Mouse (Mus musculus): Measurements from ENCODE around the gene Hps5.

Hps5 gene

GRCm38 (mm10) chr7:46795287-46796205 is at the start of gene Hps5, which contains the start of gene Gtf2h1:
Gene Hps5 (minus strand): TSS chr7:46796064.
Gene Gtf2h1 (plus strand): TSS chr7:46796103.
- CTCF ChIA-PET = interaction anchor here (0.6 to 0.7 kb wide), 2 partner anchors 39 to 92 kb away, joined by 3 to 4 read pairs; no protein-coding TSS in a partner anchor

GRCm38 (mm10) chr7:46845211-46845977 is 49.5 kb upstream of the Hps5 start:
- CTCF ChIA-PET = no interaction called here

GRCm38 (mm10) chr7:46843576-46843975 is 47.7 kb upstream of the Hps5 start:
- CTCF ChIA-PET = no interaction called here

GRCm38 (mm10) chr7:46842278-46842677 is 46.4 kb upstream of the Hps5 start:
- CTCF ChIA-PET = no interaction called here

- CTCF ChIA-PET = no interaction called here
These were observed 45.1 kb upstream of the Hps5 start, which contains the start of gene Ldha for GRCm38 (mm10) chr7:46840787-46841525. Gene Ldha (plus strand): TSS chr7:46841475.

GRCm38 (mm10) chr7:46840326-46840725 is 44.5 kb upstream of the Hps5 start:
- CTCF ChIA-PET = no interaction called here

DNA sequence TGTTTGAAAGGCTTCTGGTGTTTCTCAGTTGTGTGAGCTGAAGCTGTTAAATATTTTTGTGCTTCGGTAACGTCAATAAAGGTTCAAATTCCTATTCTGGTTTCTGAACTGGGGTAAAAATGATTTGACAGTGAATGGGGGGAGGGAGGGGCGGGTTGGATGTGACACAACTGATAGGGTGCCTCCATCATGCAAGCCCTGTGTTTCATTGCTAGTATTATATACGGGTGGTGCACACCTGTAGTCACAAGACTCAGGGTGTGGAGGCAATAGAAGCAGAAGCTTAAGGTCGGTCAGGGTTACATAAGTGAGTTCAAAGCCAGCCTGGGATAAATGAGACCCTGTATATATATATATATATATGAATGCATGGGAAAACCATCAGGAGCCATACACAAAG is 44.0 kb upstream of the Hps5 start:
- CTCF ChIA-PET = no interaction called here

DNA sequence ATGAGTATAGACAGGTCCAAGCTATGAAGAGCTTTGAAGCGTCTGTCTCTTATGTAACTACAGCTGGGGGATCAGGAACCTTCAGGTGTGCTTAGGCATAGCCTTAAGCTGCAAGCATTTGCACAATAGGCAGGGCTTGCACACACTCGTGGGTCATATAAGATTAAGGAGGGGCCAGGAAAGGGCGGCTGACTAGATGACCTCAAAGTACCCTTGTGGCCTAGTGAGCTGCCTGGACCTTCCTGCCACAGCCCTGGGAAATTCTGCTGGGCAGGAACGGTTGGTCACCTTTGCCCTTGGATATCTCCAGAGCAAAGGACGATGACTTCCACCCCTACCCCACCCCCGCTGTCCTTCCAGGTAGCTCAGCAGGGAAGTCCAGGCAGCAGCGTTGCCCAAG is 43.6 kb upstream of the Hps5 start:
- CTCF ChIA-PET = no interaction called here

GRCm38 (mm10) chr7:46838891-46839302 is 43.0 kb upstream of the Hps5 start:
- CTCF ChIA-PET = no interaction called here

DNA sequence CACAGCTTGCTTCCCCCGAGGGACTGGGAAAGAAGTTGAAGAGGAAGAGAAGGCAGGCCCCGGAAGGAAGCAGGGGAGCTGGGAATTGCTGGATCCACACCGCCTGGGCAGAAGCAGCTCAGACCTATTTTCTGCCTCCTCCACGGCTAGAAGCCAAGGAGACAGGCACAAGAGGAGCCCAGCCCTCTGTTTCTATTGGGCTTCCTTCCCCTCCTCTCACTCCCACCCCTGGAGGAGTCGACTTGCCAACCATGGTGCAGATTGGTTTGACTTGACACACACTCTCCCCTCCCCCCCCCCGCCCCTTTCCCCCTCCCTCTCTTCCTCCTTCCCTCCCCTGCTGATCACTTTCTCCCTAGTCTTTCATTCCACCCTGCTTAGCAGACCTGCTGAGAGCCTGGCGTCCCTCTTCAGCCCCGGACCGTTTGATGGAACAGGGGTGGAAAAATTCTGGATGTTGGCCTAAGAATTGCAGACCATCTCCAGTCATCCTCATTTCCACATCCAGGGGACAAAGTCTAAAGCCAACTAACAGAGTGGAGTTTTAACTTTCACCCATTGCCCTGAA is 42.3 kb upstream of the Hps5 start:
- CTCF ChIA-PET = no interaction called here

DNA sequence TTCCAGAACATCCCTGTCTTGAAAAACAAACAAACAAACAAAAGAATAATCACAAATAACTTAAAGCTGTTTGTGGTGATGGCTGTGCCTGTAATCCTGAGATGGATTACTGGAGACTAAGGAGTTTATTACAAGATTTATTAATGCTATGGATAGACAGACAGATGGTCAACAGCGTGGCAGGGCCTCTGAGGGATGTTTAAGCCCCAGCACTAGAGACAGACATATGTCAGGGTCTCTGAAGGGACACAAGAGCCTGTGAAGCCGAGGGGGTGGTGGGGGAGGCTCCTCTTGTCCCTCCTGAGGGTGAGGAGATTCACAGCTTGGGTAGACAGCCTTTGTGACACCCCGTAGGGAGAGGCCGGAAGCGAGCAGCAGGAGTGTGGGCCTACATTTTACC is 41.2 kb upstream of the Hps5 start:
- CTCF ChIA-PET = no interaction called here

- CTCF ChIA-PET = no interaction called here
These were observed 40.5 kb upstream of the Hps5 start for GRCm38 (mm10) chr7:46836357-46836756.

DNA sequence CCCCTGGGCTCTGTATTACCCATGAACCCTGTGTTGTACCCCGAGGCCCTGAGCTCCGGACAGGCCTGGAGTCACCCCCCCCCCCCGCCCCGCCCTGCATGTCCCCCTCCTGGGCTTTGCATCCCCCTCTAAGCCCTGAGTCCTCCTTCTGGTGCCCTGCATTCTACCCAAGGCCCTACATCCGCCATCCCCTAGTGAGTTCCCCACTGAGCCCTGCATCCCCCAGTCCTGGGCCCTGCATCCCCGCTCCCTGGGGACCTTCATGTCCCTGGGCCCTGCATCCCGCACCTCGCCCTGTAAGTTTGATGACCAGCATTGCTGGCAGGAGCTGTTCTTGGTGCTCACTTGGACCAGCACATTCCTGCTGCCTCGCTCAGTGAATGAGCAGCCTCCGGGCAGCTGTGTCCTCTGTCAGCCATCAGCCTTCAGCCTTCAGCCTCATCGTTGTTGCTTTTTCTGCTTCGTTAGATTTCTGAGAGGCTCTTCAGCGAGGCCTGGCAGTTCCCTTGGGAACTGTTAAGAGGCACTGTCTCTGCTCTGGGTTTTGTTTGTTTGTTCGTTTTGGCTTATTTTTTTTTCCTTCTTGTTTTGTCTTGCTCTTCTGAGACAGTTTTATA is 39.2 kb upstream of the Hps5 start:
- CTCF ChIA-PET = no interaction called here

DNA sequence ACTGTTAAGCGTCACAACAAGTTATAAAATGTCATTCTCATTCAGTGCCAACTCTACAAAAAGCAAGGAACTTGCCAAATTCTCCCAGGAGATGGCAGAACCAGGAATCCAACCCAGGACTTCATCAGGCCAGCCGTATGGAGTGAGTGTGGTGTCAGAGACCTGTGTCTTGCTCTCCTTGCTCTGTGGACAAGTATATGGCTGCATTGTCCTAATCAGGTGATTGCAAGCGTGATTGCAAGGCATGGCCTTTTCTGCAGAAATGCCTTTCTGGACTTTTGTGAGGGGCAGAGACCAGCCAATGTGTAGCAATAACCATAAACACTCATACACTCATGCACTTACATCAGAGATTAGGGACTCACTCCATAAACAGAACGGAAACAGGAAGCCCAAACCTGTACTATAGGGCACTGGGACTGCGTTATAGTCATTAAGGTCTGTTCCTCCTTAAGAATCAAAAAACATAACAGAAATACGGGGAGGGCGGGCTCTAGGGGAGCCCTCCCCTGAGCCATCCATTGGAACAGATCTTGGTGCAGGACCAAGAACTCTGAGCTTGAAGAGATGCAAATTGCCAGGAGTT is 37.9 kb upstream of the Hps5 start:
- CTCF ChIA-PET = no interaction called here

DNA sequence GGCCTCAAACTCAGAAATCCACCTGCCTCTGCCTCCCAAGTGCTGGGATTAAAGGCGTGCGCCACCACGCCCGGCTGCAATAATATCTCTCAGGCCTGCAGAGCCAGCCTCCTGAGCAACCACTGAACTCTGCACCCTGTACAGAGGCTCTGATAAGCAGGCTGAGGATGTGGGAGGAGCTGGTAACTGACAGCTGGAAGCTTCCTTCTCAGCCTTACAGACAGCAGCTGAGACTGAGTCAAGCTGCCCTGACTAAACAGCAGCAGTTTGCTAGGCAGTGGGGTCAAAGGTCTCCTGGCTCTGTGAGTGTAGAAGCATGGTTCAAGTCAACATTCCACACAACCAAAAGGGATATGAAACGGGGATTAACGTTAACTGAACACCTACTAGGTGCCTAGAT is 37.4 kb upstream of the Hps5 start:
- CTCF ChIA-PET = no interaction called here

- CTCF ChIA-PET = interaction anchor here (0.6 kb wide), 1 partner anchor 8 kb away, joined by 12 read pairs; no protein-coding TSS in a partner anchor
These were observed 36.4 kb upstream of the Hps5 start for GRCm38 (mm10) chr7:46832112-46832810.

- CTCF ChIA-PET = no interaction called here
These were observed 35.8 kb upstream of the Hps5 start for GRCm38 (mm10) chr7:46831693-46832092.

DNA sequence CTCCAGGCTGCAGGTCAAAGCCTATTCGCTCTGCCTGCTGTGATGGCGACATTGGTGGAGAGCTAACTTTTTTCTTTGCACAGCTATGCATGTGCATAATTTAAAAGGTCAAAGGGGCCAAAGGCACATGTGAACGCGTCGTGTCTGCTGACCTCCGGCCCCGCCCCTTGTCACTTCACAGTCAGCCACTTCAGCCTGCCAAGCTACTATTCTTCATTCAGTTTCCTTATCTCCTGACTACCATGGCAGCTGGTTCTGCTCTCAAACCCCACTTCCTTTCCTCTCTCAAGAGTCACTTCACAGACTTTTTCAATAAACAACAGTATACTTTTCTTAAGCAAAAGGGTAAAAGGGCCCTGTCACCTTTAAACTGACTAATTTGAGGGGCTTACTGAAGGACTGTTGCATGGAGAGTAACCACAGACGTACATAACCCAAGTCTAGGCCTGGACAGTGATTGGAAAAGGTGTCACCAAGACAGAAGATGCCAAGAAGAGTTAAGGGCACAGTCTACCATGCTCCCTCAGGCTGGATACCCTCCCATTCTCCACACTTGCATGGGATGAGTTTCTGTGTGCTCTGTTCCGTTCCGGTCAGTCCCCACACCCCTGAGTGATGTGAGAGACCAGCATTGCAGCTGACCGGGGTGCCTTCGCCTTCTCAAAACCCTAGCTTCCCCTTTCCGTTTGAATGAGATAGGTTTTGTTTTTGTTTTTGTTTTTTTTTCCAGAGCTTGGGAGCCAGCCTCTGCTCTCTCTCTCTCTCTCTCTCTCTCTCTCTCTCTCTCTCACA is 35.1 kb upstream of the Hps5 start:
- CTCF ChIA-PET = no interaction called here

DNA sequence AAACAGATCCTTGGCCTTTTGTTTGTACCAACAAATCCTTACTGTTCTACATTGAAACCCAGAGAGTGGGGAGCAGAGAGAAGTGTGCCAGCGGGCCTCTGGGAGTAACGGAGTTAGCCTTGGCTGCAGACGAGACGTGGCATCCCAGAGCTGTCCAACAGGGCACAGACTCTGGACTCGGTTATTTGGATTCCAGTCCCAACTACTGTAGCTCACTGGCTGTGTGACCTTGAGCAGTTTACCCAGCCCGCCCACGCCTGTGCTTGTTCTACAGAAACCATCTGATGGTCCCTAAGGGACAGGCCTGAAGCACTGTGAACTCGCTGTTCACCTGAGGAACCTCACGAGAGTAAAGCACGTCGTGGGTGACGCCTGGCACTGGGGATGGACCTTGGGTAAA is 34.0 kb upstream of the Hps5 start:
- CTCF ChIA-PET = no interaction called here

- CTCF ChIA-PET = no interaction called here
These were observed 31.9 kb upstream of the Hps5 start for GRCm38 (mm10) chr7:46827803-46828184.
